Mouse (Mus musculus): ENCODE results near the gene Zfp764. TPM values are rescaled to one million over a fixed set of nuclear protein-coding genes. Genes with fewer than 3 reads are reported as not detected.
"Not testable (repeated sequence)": the region's sequence is repeated elsewhere in the genome, so short reads cannot be mapped to it uniquely, and the experiment has no call there.

Gene Zfp764
- polyA plus RNA-seq, 1 experiment from 2014 or later, result 6.6 TPM

DNA sequence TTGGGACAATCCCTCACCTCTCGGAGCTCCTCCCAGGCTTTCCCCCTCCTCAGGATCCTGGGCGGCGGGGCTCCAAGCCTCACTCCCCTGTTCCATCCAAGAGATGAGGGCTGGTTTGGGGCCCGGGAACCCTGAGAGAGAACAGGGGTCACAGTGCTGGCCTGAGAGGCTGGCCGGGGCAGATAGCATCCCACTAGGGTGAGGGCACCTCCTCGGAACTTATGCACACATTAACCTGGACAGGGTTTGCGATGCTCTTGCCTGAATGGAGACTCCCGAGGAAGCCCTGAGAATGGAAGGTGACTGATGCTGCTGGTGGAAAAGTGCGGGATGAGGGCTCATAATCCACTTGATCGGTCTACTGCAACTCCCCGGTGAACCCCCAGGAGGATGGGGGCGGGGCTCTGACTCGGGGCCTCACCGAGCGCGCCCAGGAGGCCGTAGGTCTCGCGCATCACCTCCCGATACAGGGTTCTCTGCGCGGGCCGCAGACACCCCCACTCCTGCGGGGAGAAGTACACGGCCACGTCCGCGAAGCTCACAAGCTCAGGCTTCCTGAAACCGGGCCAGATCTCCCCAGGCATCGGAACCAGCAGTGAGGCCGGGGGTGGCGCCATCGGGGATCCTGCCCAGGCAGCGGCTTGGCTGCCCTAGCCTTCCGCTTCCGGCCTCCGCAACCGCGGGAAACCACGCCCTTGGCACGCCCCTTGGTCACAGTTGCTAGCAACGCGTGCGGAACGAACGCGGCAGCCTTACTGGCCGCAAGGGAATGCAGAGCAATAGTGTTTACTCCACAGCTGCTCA lies 15.0 kb upstream of the Zfp764 start, which contains the start of gene Zfp688:
Zfp688 (minus strand) TSS at position 681 of the 804 bp plus-strand sequence.
- peaks cover 27% of the 10 kb centered on the region for H3K36me3 ChIP-seq
- WGBS, result under 1% methylated on average over 48 of the region's 48 CpGs
- peaks cover 16% of the 10 kb centered on the region for H3K4me1 ChIP-seq
- no peaks in the 10 kb centered on the region for H3K9me3 ChIP-seq
- H3K27me3 ChIP-seq (ENCODE audit: insufficient read depth, poor library complexity, severe bottlenecking), result peaks cover 19% of the 10 kb centered on the region
- H3K27ac ChIP-seq, result peak within 1 kb of the TSS; percentile 91
- DNase-seq (ENCODE audit: low spot score), result peak; percentile 97
- peak within 1 kb of the TSS; percentile 90 for H3K4me3 ChIP-seq

- no peaks in the 10 kb centered on the region for H3K27me3 ChIP-seq (ENCODE audit: insufficient read depth, poor library complexity, severe bottlenecking)
- H3K9me3 ChIP-seq, result no peaks in the 10 kb centered on the region
- no peak overlapping the region for H3K27ac ChIP-seq
- H3K4me1 ChIP-seq, result peaks cover 2% of the 10 kb centered on the region
- DNase-seq (ENCODE audit: low spot score), result no peak
- no peaks in the 10 kb centered on the region for H3K36me3 ChIP-seq
- no peak overlapping the region for H3K4me3 ChIP-seq
- 61% methylated on average over 2 of the region's 2 CpGs for WGBS
Measured at GRCm38 (mm10) chr7:127411418-127411817, 4.8 kb upstream of the Zfp764 start.

GRCm38 (mm10) chr7:127404101-127404500 lies 2.5 kb downstream of the Zfp764 start:
- not testable (repeated sequence) for H3K27me3 ChIP-seq (ENCODE audit: insufficient read depth, poor library complexity, severe bottlenecking); H3K27ac ChIP-seq; DNase-seq (ENCODE audit: low spot score); H3K4me1 ChIP-seq; H3K9me3 ChIP-seq; H3K4me3 ChIP-seq
- H3K36me3 ChIP-seq, result peaks cover 10% of the 10 kb centered on the region
- 84% methylated on average over 6 of the region's 6 CpGs for WGBS

- H3K36me3 ChIP-seq, result peaks cover 10% of the 10 kb centered on the region
- peaks cover 6% of the 10 kb centered on the region for H3K4me1 ChIP-seq
- DNase-seq (ENCODE audit: low spot score), result no peak
- H3K9me3 ChIP-seq, result no peaks in the 10 kb centered on the region
- no peaks in the 10 kb centered on the region for H3K27me3 ChIP-seq (ENCODE audit: insufficient read depth, poor library complexity, severe bottlenecking)
- H3K27ac ChIP-seq, result no peak overlapping the region
- no peak overlapping the region for H3K4me3 ChIP-seq
- 25% methylated on average over 2 of the region's 2 CpGs for WGBS
Measured at GRCm38 (mm10) chr7:127402980-127403379, 3.6 kb downstream of the Zfp764 start.

DNA sequence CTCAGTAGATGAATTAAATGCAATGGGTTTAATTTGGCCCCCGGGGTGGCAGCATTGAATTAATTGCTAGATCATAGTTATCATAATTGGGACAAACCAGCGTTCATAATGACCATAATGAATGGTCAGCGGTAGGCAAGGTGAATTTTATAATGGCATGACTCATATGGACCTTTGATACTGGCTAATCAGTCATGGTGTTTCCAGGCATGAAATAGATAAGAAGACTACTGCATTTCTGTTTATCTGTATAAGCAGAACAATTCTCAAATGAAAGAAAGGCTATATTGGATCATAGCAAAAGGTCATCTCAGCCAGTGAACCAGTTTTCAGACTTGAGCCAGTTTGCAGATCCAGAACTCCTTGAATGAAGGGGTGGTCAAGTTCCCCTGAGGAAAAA lies 6.3 kb downstream of the Zfp764 start:
- Histone ChIP-seq H3K4me1 (no peaks in the 10 kb centered on the region), H3K27ac (no peak overlapping the region), H3K4me3 (no peak overlapping the region), H3K36me3 (peaks cover 10% of the 10 kb centered on the region), H3K27me3 (ENCODE audit: insufficient read depth, poor library complexity, severe bottlenecking) (no peaks in the 10 kb centered on the region), H3K9me3 (no peaks in the 10 kb centered on the region)
- 60% methylated on average over 3 of the region's 3 CpGs for WGBS
- DNase-seq (ENCODE audit: low spot score), result no peak

GRCm38 (mm10) chr7:127393944-127394333 lies 12.7 kb downstream of the Zfp764 start:
- WGBS, result 14% methylated on average over 7 of the region's 7 CpGs
- DNase-seq (ENCODE audit: low spot score), result no peak
- H3K9me3 ChIP-seq, result no peaks in the 10 kb centered on the region
- peak overlapping the region; percentile 80 for H3K4me3 ChIP-seq
- H3K4me1 ChIP-seq, result peaks cover 20% of the 10 kb centered on the region
- H3K27me3 ChIP-seq (ENCODE audit: insufficient read depth, poor library complexity, severe bottlenecking), result no peaks in the 10 kb centered on the region
- H3K27ac ChIP-seq, result peak overlapping the region; percentile 94
- H3K36me3 ChIP-seq, result peaks cover 18% of the 10 kb centered on the region

DNA sequence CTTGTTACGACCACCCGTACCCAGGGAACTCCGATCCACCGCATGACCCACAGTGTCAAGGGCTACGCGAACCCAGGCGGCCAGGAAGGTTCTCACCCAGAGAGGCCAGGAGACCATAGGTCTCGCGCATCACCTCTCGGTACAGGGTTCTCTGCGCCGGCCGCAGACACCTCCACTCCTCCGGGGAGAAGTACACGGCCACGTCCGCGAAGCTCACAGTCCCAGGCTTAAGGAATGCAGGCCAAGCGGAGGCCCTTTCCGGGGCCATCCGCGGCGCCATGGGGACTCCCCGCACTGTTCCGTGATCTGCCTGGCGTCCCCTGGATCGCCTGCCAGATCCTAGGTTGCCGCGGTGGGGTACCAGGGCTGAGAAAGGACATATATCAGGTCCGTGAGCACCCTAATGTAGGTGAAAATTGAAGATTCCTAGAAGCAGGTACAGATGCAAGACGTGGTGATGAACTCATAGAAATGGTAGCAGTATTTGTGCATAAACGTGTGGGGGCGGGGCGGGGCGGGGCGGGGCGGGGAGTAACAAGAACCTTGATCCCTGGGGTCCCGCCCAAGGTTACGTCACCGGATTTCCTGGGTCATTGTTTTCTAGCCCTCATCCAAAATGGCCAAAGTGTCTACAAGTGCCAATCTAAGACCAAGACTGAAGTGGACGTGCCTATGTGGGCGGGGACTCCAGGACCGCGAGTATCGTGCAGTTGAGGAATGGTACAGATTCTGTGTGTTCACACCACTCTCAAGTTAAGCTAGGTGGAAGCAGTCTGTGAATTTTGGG lies 13.3 kb downstream of the Zfp764 start, which contains the start of gene E430018J23Rik:
E430018J23Rik (minus strand) TSS at position 473 of the 787 bp plus-strand sequence.
- H3K4me3 ChIP-seq, result peak within 1 kb of the TSS; percentile 80
- no peaks in the 10 kb centered on the region for H3K9me3 ChIP-seq
- under 1% methylated on average over 45 of the region's 45 CpGs for WGBS
- DNase-seq (ENCODE audit: low spot score), result peak; percentile 99
- peaks cover 20% of the 10 kb centered on the region for H3K4me1 ChIP-seq
- H3K36me3 ChIP-seq, result peaks cover 18% of the 10 kb centered on the region
- no peaks in the 10 kb centered on the region for H3K27me3 ChIP-seq (ENCODE audit: insufficient read depth, poor library complexity, severe bottlenecking)
- H3K27ac ChIP-seq, result peak within 1 kb of the TSS; percentile 94

- Histone ChIP-seq H3K27me3 (ENCODE audit: insufficient read depth, poor library complexity, severe bottlenecking) (no peaks in the 10 kb centered on the region), H3K4me1 (peaks cover 20% of the 10 kb centered on the region), H3K9me3 (no peaks in the 10 kb centered on the region), H3K36me3 (peaks cover 18% of the 10 kb centered on the region), H3K27ac (peak overlapping the region; percentile 94; the same call in 1 of the 2 replicates), H3K4me3 (peak overlapping the region; percentile 80)
- WGBS, result 83% methylated on average over 8 of the region's 8 CpGs
- no peak for DNase-seq (ENCODE audit: low spot score)
Measured at GRCm38 (mm10) chr7:127392251-127392824, 14.3 kb downstream of the Zfp764 start.

GRCm38 (mm10) chr7:127391538-127391937 lies 15.1 kb downstream of the Zfp764 start:
- peaks cover 20% of the 10 kb centered on the region for H3K4me1 ChIP-seq
- H3K27ac ChIP-seq, result no peak overlapping the region
- DNase-seq (ENCODE audit: low spot score), result no peak
- H3K36me3 ChIP-seq, result peaks cover 18% of the 10 kb centered on the region
- no peaks in the 10 kb centered on the region for H3K27me3 ChIP-seq (ENCODE audit: insufficient read depth, poor library complexity, severe bottlenecking)
- 92% methylated on average over 16 of the region's 16 CpGs for WGBS
- H3K4me3 ChIP-seq, result no peak overlapping the region
- H3K9me3 ChIP-seq, result no peaks in the 10 kb centered on the region

GRCm38 (mm10) chr7:127390306-127390705 lies 16.3 kb downstream of the Zfp764 start:
- 82% methylated on average over 7 of the region's 7 CpGs for WGBS
- no peak overlapping the region for H3K27ac ChIP-seq

DNA sequence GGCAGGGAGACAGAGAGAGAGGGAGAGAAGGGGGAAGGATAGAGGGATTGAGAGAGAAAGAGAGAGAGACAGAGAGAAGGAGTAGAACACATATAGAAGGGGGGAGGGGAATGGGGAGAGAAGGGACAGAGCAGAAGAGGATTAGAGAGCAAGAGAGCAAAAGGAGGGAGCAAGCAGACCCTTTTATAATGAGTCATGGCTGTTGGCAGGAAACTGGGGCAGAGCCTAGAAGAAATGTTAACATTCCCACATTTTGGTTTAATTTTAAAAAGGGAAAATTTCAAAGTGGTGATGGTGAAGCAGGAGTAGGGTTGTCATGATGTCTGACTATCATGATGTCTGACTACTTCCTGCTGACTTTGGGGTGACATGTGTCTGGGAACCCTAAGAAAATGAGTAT lies 18.4 kb downstream of the Zfp764 start:
- H3K4me1 ChIP-seq, result peaks cover 22% of the 10 kb centered on the region

More at GRCm38 (mm10) chr7:127390306-127390705, 16.3 kb downstream of the Zfp764 start:
- peaks cover 28% of the 10 kb centered on the region for H3K4me1 ChIP-seq
- no peak overlapping the region for H3K4me3 ChIP-seq
- no peaks in the 10 kb centered on the region for H3K9me3 ChIP-seq
- H3K36me3 ChIP-seq, result peaks cover 21% of the 10 kb centered on the region
- H3K27me3 ChIP-seq (ENCODE audit: insufficient read depth, poor library complexity, severe bottlenecking), result no peaks in the 10 kb centered on the region
- no peak for DNase-seq (ENCODE audit: low spot score)

DNA sequence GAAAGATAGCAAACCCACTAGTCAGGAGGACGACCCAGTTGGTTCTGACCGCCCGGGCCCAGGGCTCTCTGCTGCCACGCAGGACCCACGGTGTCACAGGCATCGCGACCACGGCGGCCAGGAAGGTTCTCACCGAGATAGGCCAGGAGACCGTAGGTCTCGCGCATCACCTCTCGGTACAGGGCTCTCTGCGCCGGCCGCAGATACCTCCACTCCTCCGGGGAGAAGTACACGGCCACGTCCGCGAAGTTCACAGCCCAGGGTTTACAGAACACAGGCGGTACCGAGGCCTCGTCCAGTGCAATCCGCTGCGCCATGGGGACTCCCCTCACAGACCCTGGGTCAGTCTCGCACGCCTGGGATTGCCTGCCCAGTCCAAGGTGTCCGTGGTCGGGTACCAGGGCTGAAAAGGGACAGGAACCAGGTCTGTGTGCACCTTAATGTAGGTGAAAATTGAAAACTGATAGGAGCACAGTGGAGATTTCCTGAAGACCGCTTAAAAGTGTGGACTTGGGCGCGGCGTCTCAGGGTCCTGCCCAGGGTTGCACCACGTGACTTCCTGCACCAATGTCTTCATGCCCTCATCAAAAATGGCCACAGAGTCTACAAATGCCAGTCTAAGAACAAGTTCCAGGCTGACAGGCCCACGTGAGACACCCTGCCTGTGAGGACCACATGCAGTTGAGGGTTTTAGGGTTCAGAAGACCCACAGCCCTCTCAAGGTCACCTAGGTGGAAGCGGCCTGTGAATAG lies 19.8 kb downstream of the Zfp764 start, which contains the start of gene 9130019O22Rik:
9130019O22Rik (minus strand) TSS at position 526 of the 752 bp plus-strand sequence.
- Histone ChIP-seq H3K27ac (peak within 1 kb of the TSS; percentile 89), H3K36me3 (peaks cover 41% of the 10 kb centered on the region), H3K9me3 (no peaks in the 10 kb centered on the region; the same call in 1 of the 2 replicates), H3K4me1 (peaks cover 13% of the 10 kb centered on the region), H3K4me3 (peak within 1 kb of the TSS; percentile 71), H3K27me3 (ENCODE audit: insufficient read depth, poor library complexity, severe bottlenecking) (no peaks in the 10 kb centered on the region)
- peak; percentile 90 for DNase-seq (ENCODE audit: low spot score)
- 10% methylated on average over 38 of the region's 38 CpGs for WGBS

More for the DNA sequence above, 18.4 kb downstream of the Zfp764 start:
- not testable (repeated sequence) for H3K27me3 ChIP-seq (ENCODE audit: insufficient read depth, poor library complexity, severe bottlenecking); DNase-seq (ENCODE audit: low spot score); H3K27ac ChIP-seq; H3K9me3 ChIP-seq; H3K4me3 ChIP-seq
- H3K36me3 ChIP-seq, result peaks cover 34% of the 10 kb centered on the region
